Mouse (Mus musculus) right cerebral cortex, postnatal 36 days (tissue): ENCODE measurements around the gene Zbtb40.

Source experiments
- DNase-seq, 2 experiments: peaks; one replicate each; pipeline ENCODE4 v3.0.0; 2022; ENCODE audit warnings: low spot score in 2 of 2, mixed read lengths in 1 of 2

Zbtb40 gene

GRCm38 (mm10) chr4:137033115-137033887 is 15.3 kb downstream of the Zbtb40 start:
- no peak for DNase-seq

DNA sequence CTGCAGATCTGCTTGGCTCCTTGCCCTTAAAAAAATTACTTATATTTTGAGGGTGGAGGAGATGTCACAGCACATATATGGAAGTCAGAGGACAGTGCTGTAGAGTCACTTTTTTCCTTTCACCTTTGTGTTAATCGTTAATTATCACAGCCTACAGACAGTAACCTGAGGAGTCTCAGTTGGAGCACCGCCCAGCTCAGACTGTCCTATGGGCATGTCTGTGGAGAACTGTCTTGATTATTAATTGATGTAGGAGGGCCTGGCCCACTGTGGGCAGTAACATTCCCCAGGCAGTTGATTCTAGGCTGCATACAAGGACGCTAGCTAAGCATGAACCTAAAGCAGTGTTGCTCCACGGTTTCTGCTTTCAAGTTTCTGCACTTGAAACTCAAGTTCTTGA is 16.1 kb downstream of the Zbtb40 start:
- DNase-seq, result no peak

DNA sequence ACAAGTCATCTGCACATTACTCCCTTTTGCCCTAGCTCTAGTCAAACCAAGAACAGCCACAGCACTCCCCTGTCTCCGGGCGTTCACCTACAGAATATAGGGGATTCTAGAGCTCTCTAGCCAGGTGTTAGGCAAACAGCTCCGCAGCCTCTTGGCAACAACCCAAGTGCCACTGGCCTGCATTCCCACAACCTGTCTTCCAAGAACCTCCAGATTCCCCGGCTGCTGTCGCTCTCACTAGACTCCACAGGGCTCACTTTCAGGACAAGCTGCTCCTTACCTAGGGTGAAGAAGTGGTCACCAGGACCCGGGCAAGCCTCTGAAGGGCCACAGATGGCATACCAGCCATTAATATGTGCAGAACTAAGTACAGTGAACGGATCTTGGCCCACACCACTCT is 17.3 kb downstream of the Zbtb40 start:
- DNase-seq, result no peak

GRCm38 (mm10) chr4:137029348-137029747 is 19.3 kb downstream of the Zbtb40 start:
- DNase-seq, result no peak

GRCm38 (mm10) chr4:137027051-137027450 is 21.6 kb downstream of the Zbtb40 start:
- DNase-seq, result no peak

GRCm38 (mm10) chr4:137025570-137025969 is 23.0 kb downstream of the Zbtb40 start:
- no peak for DNase-seq

DNA sequence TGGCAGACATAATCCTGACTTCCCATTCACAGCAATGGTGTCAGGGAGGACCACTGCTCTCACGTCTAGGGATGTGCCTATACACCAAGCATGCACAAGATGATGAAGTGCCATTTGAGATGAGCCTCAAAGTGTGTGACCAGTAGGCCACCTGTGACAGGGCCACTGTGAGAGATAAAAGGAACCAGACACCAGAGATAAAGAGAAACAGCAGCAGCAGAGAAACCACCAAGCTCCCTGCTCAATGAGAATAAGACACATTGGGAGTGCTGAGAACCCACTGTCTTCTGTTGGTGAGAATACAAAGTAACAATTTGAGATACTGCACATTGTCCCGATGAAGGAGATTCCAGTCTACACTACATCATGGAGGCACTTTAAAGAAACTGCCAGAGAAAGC is 23.5 kb downstream of the Zbtb40 start:
- no peak for DNase-seq

DNA sequence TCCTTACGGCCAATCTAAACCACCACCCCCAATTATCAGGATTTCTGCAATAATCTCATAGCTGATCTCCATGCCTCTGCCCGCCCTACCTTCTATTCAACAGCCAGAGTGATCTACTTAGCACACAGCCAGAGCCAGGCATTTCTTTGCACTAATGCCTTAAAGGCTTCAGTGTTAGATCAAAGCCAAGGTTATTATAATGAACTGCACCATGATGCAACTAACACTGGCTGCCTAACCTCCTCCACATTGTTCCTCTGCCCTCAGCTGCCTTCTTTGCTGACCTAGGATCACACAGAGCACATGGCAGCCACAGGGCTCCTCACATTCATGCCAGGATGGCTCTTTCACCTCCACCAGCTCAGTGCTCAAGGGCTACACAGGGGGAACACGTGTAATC is 28.5 kb downstream of the Zbtb40 start:
- DNase-seq, result no peak

- no peak for DNase-seq
These were observed 32.7 kb downstream of the Zbtb40 start for GRCm38 (mm10) chr4:137015934-137016333.

DNA sequence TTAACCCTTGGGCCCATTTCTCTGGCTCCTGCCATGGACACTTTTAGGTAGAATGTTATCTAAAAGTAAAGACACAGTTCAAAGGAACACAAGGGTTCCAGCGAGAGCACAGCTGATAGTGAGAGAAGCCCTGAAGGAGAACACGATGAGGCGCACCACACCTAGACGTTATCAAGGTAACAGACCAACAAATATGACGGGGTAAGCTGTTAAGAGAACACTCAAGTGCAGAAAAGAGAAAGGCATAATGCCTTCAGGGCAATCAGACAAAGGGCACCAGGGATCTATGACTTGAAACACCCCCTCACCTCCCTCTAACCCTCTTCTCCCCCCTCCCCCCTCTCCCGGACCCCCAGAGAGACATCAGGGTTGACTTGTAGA is 33.1 kb downstream of the Zbtb40 start:
- DNase-seq, result no peak

DNA sequence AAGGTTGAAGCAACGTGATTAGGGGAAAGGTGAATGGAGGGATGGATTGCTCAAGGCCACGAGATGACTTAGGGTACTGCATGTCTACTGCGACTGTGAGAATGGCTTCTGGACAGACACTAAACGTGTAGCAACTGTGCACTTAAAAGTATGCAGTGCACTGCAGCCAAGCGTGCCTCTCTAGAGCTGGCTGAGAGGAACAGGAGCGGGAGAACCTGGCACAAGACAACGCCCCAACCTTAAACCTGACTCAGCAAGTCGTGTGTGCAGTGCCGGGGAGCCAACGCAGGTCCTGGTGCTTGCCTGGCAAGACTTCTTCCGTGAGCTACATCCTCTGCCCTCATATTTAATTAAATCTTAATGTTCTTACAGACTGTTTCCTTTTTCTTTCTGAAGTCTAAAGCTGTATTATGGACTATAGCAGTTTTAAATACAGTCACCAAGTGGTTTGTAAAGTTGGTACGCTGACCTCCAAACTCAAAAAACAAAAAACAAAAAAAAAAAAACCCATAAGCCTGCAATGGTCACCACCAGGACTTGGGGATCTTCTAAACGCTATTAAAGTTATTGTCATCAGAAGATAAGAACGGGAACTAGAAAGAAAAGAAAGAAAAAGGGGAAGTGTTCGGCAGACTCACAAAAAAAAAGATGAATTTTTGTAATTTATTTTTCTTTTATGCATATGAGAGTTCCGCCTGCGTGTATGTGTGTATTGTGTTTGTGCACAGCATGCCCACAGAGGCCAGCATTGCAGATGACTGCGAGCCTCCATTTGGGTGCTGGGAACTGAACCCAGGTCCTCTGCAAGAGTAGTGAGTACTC is 33.7 kb downstream of the Zbtb40 start:
- no peak for DNase-seq

DNA sequence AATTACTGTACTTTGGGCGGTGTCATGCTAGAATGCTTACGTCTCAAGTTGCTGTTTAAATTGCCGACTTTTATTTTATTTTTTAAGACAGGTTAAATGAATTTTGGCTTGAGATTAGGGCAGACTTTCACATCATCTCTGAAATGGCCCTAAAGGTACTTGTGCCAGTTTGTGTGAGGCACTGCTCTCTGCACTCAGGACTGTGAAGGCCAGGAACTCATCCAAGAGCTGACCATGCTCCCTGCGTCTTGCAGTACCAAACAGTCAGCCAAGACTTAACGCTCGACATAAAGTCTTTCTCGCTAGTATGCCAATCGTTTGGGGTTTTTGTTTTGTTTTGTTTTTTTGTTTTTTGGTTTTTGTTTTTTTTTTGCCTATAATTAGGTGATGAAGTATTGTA is 34.5 kb downstream of the Zbtb40 start:
- DNase-seq, result no peak

GRCm38 (mm10) chr4:137006966-137007365 is 41.6 kb downstream of the Zbtb40 start:
- DNase-seq, result no peak

GRCm38 (mm10) chr4:137001825-137002224 is 46.8 kb downstream of the Zbtb40 start:
- DNase-seq, result no peak

GRCm38 (mm10) chr4:137001020-137001419 is 47.6 kb downstream of the Zbtb40 start:
- DNase-seq, result no peak

- no peak for DNase-seq
These were observed 50.2 kb downstream of the Zbtb40 start for GRCm38 (mm10) chr4:136998371-136998770.

- peak; percentile 19 to 22 for DNase-seq
These were observed 50.8 kb downstream of the Zbtb40 start for GRCm38 (mm10) chr4:136997723-136998345.

- no peak for DNase-seq
These were observed 51.7 kb downstream of the Zbtb40 start for GRCm38 (mm10) chr4:136996933-136997332.

DNA sequence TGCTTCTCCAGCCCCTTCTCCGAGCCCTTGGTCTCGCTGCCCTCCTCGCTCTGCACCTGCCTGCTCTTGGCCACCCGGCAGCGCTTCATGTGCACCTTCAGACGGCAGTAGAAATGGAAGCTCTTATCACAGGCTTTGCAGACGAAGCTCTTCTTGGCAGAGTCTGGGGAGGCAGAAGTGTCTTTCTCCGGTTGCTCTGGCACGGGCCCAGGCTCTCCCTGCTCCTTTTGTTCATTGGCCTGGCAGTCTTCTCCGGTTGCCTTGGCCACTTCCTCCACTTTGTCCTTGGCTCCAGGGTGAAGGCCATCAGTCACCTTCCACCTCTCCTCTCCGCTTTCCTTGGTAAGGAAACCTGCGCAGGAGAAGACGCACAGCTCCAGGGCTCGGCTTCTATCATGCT is 53.2 kb downstream of the Zbtb40 start:
- no peak for DNase-seq

GRCm38 (mm10) chr4:136981993-136982695 is 66.5 kb downstream of the Zbtb40 start:
- DNase-seq, result no peak

DNA sequence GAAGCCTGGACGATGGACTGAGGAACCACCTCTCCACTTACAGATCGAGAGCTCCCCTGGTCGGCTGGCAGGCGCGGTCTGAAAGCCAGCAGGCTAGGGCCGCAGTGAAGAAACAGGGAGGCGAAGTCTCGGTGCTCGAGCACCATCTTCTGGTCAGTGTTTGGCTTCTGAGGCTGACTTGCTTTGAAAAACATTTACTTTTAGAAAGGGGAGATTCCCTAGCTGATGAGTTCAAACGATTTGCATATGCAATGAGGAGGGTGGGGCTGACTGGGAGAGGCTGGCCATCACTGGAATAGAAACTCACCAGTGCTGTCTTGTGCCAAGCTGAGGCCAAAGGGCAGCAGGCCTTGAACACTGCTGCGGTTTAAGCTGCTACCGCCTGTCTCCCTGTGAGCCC is 67.3 kb downstream of the Zbtb40 start:
- peak; percentile 24 to 30 for DNase-seq

GRCm38 (mm10) chr4:136980921-136981320 is 67.7 kb downstream of the Zbtb40 start:
- DNase-seq, result no peak
